Mouse (Mus musculus) lung, adult 2 months (tissue): Measurements from ENCODE around the gene Lsamp.

Experiments used
- CTCF ChIP-seq: fragments of 200-500 bp; IDR thresholded peaks from 2 replicates; pipeline ENCODE4 v1.5.1; 2011; ENCODE audit warnings: mild to moderate bottlenecking, low read length, control low read depth; ENCODE audit not compliant: insufficient read depth
- POLR2A ChIP-seq: fragments of 200-500 bp; IDR thresholded peaks from 2 replicates; pipeline ENCODE4 v1.6.1; 2011; ENCODE audit warnings: low read depth, mild to moderate bottlenecking, control low read depth, low read length, borderline replicate concordance; ENCODE audit errors: extremely low read depth

GRCm38 (mm10) chr16:40011106-40011505 is 26.9 kb downstream of the Lsamp start:
- no peak for TF ChIP-seq CTCF
- no peak for TF ChIP-seq POLR2A
